Mouse (Mus musculus): ENCODE results near the gene Trub2.

GRCm38 (mm10) chr2:29768901-29769300 is 19.4 kb downstream of the Trub2 start:
- TF ChIP-seq MEF2A (IDR thresholded peaks at IDR 0.05; ENCODE audit: borderline replicate concordance, low read depth, low read length), result no peak
- TF ChIP-seq CTCF (conservative IDR thresholded peaks at IDR 0.05 in 1 of 2, IDR thresholded peaks at IDR 0.05 in 1 of 2; ENCODE audit: low read depth in 2 of 2, low read length in 2 of 2), result no peak
- TF ChIP-seq POLR2A (IDR thresholded peaks at IDR 0.05; ENCODE audit: low read depth, low read length), result no peak
- no peak for TF ChIP-seq SMC3 (IDR thresholded peaks at IDR 0.05; ENCODE audit: low read depth, low read length)
- no peak for TF ChIP-seq CHD2 (IDR thresholded peaks at IDR 0.05; ENCODE audit: low read length)
- TF ChIP-seq JUND (conservative IDR thresholded peaks at IDR 0.05; ENCODE audit: low read depth, low read length), result no peak
- TF ChIP-seq KAT2A (IDR thresholded peaks at IDR 0.05; ENCODE audit: insufficient replicate concordance, low read length), result no peak
- no peak for TF ChIP-seq EP300 (IDR thresholded peaks at IDR 0.05; ENCODE audit: low read length)
- TF ChIP-seq ZC3H11A (IDR thresholded peaks at IDR 0.05; ENCODE audit: low read depth, low read length), result no peak
- TF ChIP-seq ELF1 (IDR thresholded peaks at IDR 0.05; ENCODE audit: low read depth, low read length), result no peak
- no peak for TF ChIP-seq POLR2AphosphoS2 (IDR thresholded peaks at IDR 0.05; ENCODE audit: low read depth, low read length)
